Mouse (Mus musculus) induced T-regulatory cell, adult 2 months (primary cell): Measurements from ENCODE around the gene Plscr4.

Experiments
- DNase-seq: peaks from one replicate; pipeline ENCODE4 v3.0.0-alpha.2; 2012; ENCODE audit warnings: low read depth

The Plscr4 gene

GRCm38 (mm10) chr9:92511696-92512095, 54.5 kb downstream of the Plscr4 start:
- DNase-seq = no peak

- no peak for DNase-seq
Measured at GRCm38 (mm10) chr9:92517036-92517435, 59.9 kb downstream of the Plscr4 start.

GRCm38 (mm10) chr9:92520751-92521150, 63.6 kb downstream of the Plscr4 start:
- no peak for DNase-seq

- no peak for DNase-seq
Measured at GRCm38 (mm10) chr9:92524506-92524905, 67.3 kb downstream of the Plscr4 start.

- no peak for DNase-seq
Measured at GRCm38 (mm10) chr9:92530055-92530454, 72.9 kb downstream of the Plscr4 start.

- no peak for DNase-seq
Measured at GRCm38 (mm10) chr9:92537735-92538134, 80.6 kb downstream of the Plscr4 start.

GRCm38 (mm10) chr9:92538216-92538615, 81.0 kb downstream of the Plscr4 start:
- no peak for DNase-seq
